Mouse (Mus musculus): ENCODE measurements around the gene Apc2.

GRCm38 (mm10) chr10:80322811-80323211 is 27.0 kb downstream of the Apc2 start:
- TF ChIP-seq POLR2A (IDR thresholded peaks at IDR 0.05; ENCODE audit: control insufficient read depth, low read depth, low read length) (no peak), CTCF (IDR thresholded peaks at IDR 0.05; ENCODE audit: control insufficient read depth, insufficient read depth, insufficient replicate concordance, low read depth, low read length) (no peak)

All from testis, adult 2 months (tissue).